1 mouse cellular context compared by ENCODE assay signal in genomic region chr5:129063037-129063791, GRCm38 (mm10).
TF ChIP-seq lines count a peak whose summit lies in the region.

No protein-coding gene starts in this region.

TF ChIP-seq in C2C12, 6 proteins besides CTCF, POLR2A, EP300 and RAD21 (continued from another document):
- TF ChIP-seq USF1 (IDR thresholded peaks at IDR 0.05; ENCODE audit: low read depth) (no peak), CEBPB (IDR thresholded peaks at IDR 0.05; ENCODE audit: low read depth) (no peak), MYOG (IDR thresholded peaks at IDR 0.05; ENCODE audit: control insufficient read depth, extremely low read depth, insufficient read length) (no peak), MAX (IDR thresholded peaks at IDR 0.05) (no peak)
